Mouse (Mus musculus) heart, embryonic 14.5 days (tissue): ENCODE results near the gene Polr2g. TPM values are rescaled to one million over a fixed set of nuclear protein-coding genes. Genes with fewer than 3 reads are reported as not detected.

Experiments used
- ATAC-seq: fragments of 200-750 bp; cut with Nextera tagmentation; 2 replicates; pipeline ENCODE4 v1.8.0; 2017; ENCODE audit warnings: low read depth, moderate TSS enrichment; ENCODE audit not compliant: insufficient number of reproducible peaks, insufficient read depth, low FRiP score
- H3K27ac ChIP-seq, 2 experiments: fragments of 200-500 bp in 1 of 2; fragments of 300-500 bp in 1 of 2; sonication (generic) in 1 of 2; replicated peaks in 1 of 2; 2 replicates each; pipeline ENCODE4 v1.5.1; 2012 to 2014; ENCODE audit warnings: low read depth in 2 of 2, low read length in 2 of 2, control low read depth in 1 of 2, mild to moderate bottlenecking in 1 of 2, mixed read lengths in 1 of 2; ENCODE audit not compliant: control insufficient read depth in 1 of 2, insufficient read depth in 1 of 2
- H3K27me3 ChIP-seq: fragments of 300-500 bp; sonication (generic); 2 replicates; pipeline ENCODE4 v1.6.1; 2014; ENCODE audit warnings: mild to moderate bottlenecking, low read length, control low read depth; ENCODE audit not compliant: control insufficient read depth, insufficient read depth
- H3K36me3 ChIP-seq: fragments of 300-500 bp; sonication (generic); 2 replicates; pipeline ENCODE4 v1.6.1; 2014; ENCODE audit warnings: mild to moderate bottlenecking, control low read depth, low read length, mixed read lengths; ENCODE audit not compliant: control insufficient read depth, insufficient read depth
- H3K4me1 ChIP-seq, 2 experiments: fragments of 200-500 bp in 1 of 2; fragments of 300-500 bp in 1 of 2; sonication (generic) in 1 of 2; 2 replicates each; pipeline ENCODE4 v1.6.1; 2012 to 2014; ENCODE audit warnings: low read length in 2 of 2, control low read depth in 1 of 2, mixed read lengths in 1 of 2; ENCODE audit not compliant: control insufficient read depth in 2 of 2, insufficient read depth in 2 of 2
- H3K4me2 ChIP-seq: fragments of 300-500 bp; sonication (generic); 2 replicates; pipeline ENCODE4 v1.6.1; 2014; ENCODE audit warnings: mild to moderate bottlenecking, low read length
- H3K4me3 ChIP-seq, 2 experiments: fragments of 200-500 bp in 1 of 2; fragments of 300-500 bp in 1 of 2; sonication (generic) in 1 of 2; 2 replicates each; pipeline ENCODE4 v1.5.1; 2012 to 2014; ENCODE audit warnings: low read length in 2 of 2, mild to moderate bottlenecking in 2 of 2, control low read depth in 1 of 2, low read depth in 1 of 2, moderate library complexity in 1 of 2; ENCODE audit not compliant: control insufficient read depth in 1 of 2, insufficient read depth in 1 of 2
- H3K9ac ChIP-seq: fragments of 300-500 bp; sonication (generic); 2 replicates; pipeline ENCODE4 v1.6.1; 2014; ENCODE audit warnings: mild to moderate bottlenecking, low read length
- H3K9me3 ChIP-seq: fragments of 300-500 bp; sonication (generic); 2 replicates; pipeline ENCODE4 v1.6.1; 2016; ENCODE audit warnings: low read length, control low read depth; ENCODE audit not compliant: control insufficient read depth
- WGBS: fragments of 180-500 bp; shearing (Covaris S2); extraction: QIAGEN DNeasy Blood & Tissue Kit; methylation state at CpG from one replicate; pipeline ENCODE4 v1.1.7; 2014; 5-methylcytosine and 5-hydroxymethylcytosine counted together
- polyA plus RNA-seq: library from polyadenylated mRNA; unstranded; fragments of >200 nt; fragmentation: Nextera tagmentation; extraction: Ambion mirVana; gene quantifications from 2 replicates; pipeline ENCODE4 v1.2.1, GENCODE M21; 2014

The Polr2g gene
- polyA plus RNA-seq, 1 experiment from 2014 or later = 146 TPM

DNA sequence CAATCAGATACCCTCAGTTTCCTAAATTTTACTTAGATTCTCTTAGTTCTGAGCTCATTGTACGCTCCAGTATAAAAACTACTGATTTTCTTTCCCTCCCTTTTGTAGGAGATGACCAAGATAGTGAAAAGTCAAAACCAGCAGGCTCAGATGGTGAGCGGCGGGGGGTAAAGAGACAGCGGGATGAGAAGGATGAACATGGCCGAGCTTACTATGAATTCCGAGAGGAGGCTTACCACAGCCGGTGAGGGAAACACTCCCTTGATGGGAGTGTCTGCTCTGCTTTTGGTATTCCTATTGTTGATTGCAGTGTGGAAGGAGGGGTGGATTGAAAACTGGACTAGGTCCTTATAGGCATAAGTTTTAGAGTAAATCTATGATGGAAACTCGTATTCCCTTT lies 24.3 kb upstream of the Polr2g start:
- H3K4me2 ChIP-seq = peak overlapping the region; percentile 97
- 69% methylated on average over 8 of the region's 8 CpGs for WGBS
- H3K9me3 ChIP-seq = no peaks in the 10 kb centered on the region
- H3K36me3 ChIP-seq = peaks cover 55% of the 10 kb centered on the region
- peak overlapping the region; percentile 20 to 96 for H3K4me3 ChIP-seq
- H3K9ac ChIP-seq = peak overlapping the region; percentile 98; the same call in 1 of the 2 replicates
- ATAC-seq = no peak
- peaks cover 4 to 21% of the 10 kb centered on the region in 2 experiments; a peak in 3 of 4 replicates for H3K4me1 ChIP-seq
- no peak overlapping the region for H3K27ac ChIP-seq
- H3K27me3 ChIP-seq = no peaks in the 10 kb centered on the region

GRCm38 (mm10) chr19:8821146-8821545 lies 22.8 kb upstream of the Polr2g start:
- H3K36me3 ChIP-seq = peaks cover 47% of the 10 kb centered on the region
- ATAC-seq = no peak
- H3K4me2 ChIP-seq = peak overlapping the region; percentile 97
- H3K27me3 ChIP-seq = no peaks in the 10 kb centered on the region
- peak overlapping the region; percentile 98 for H3K9ac ChIP-seq
- peak overlapping the region; percentile 90 to 96 for H3K4me3 ChIP-seq
- H3K9me3 ChIP-seq = no peaks in the 10 kb centered on the region
- peak overlapping the region; percentile 98 to 100; a peak in 2 of 4 replicates for H3K27ac ChIP-seq
- peaks cover 7 to 34% of the 10 kb centered on the region in 2 experiments for H3K4me1 ChIP-seq
- under 1% methylated on average over 7 of the region's 7 CpGs for WGBS

- Histone ChIP-seq H3K9ac (peak overlapping the region; percentile 98), H3K27ac (peak overlapping the region; percentile 98 to 100), H3K27me3 (no peaks in the 10 kb centered on the region), H3K36me3 (peaks cover 47% of the 10 kb centered on the region), H3K9me3 (no peaks in the 10 kb centered on the region), H3K4me2 (peak overlapping the region; percentile 97), H3K4me3 (peak overlapping the region; percentile 90 to 96), H3K4me1 (peaks cover 7 to 34% of the 10 kb centered on the region in 2 experiments)
- WGBS = under 1% methylated on average over 48 of the region's 48 CpGs
- 0 out of 2 replicates have a peak, but pooled peaks have one; percentile 7 for ATAC-seq
These were observed 22.1 kb upstream of the Polr2g start for GRCm38 (mm10) chr19:8820424-8820956.

DNA sequence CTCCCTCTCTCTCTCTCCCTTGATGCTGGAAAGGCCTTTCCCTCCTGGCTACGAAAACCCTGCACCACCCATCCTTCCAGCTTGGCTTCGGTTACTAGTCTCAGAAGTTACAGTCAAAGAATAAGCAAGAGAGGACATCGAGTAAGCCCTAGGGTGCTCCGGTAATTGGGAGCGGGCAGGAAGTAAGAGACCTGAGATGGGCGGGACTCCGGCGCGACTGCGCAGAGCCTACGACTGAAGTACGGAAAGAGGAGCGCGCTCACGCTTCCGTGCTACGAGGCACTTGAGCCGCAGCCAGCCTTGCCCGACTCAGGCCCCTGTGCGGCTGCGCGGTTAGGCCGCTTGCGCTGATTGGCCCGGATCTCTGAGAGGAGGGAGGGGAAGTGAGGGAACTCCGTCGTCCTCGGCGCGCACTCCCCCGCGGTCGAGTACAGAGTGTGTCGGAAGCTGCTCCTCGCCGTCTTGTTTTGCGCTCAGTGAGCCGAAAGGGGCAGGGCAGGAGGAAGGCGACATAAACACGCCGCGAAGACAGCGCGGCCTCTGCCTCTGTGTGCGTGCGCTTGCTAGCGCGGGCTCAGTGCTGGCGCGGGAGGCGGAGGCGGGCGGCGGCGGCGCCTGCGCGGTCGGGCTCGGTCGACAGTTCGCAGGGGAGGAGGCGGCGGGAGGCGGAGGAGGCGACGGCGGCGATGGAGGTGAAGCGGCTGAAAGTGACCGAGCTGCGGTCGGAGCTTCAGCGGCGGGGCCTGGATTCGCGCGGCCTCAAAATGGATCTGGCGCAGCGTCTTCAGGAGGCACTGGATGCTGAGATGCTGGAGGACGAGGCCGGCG lies 21.4 kb upstream of the Polr2g start, which contains the start of gene Hnrnpul2:
TSS of gene Hnrnpul2 (plus strand) at position 415 of the 828 bp plus-strand sequence.
- WGBS = under 1% methylated on average over 81 of the region's 83 CpGs
- peak; percentile 95 for ATAC-seq
- H3K27ac ChIP-seq = peak within 1 kb of the TSS; percentile 98 to 100
- no peaks in the 10 kb centered on the region for H3K9me3 ChIP-seq
- H3K9ac ChIP-seq = peak within 1 kb of the TSS; percentile 98
- H3K4me1 ChIP-seq = peaks cover 7 to 34% of the 10 kb centered on the region in 2 experiments
- no peaks in the 10 kb centered on the region for H3K27me3 ChIP-seq
- H3K36me3 ChIP-seq = peaks cover 47% of the 10 kb centered on the region
- H3K4me3 ChIP-seq = peak within 1 kb of the TSS; percentile 90 to 96
- H3K4me2 ChIP-seq = peak within 1 kb of the TSS; percentile 98

- Histone ChIP-seq H3K9ac (peak within 1 kb of the TSS; percentile 98), H3K4me2 (peak within 1 kb of the TSS; percentile 98), H3K4me3 (peak within 1 kb of the TSS; percentile 90 to 96), H3K4me1 (peaks cover 7 to 34% of the 10 kb centered on the region in 2 experiments), H3K36me3 (peaks cover 46% of the 10 kb centered on the region), H3K9me3 (no peaks in the 10 kb centered on the region), H3K27me3 (no peaks in the 10 kb centered on the region), H3K27ac (peak within 1 kb of the TSS; percentile 98 to 100)
- peak; percentile 85 for ATAC-seq
- WGBS = 1% methylated on average over 33 of the region's 33 CpGs
These were observed 20.6 kb upstream of the Polr2g start, which contains the start of gene Ttc9c for GRCm38 (mm10) chr19:8818801-8819595. Gene Ttc9c, minus strand, starts transcription at chr19:8819333.

GRCm38 (mm10) chr19:8818301-8818798 lies 20.0 kb upstream of the Polr2g start:
- no peak for ATAC-seq
- Histone ChIP-seq H3K4me1 (peaks cover 7 to 34% of the 10 kb centered on the region in 2 experiments), H3K27me3 (no peaks in the 10 kb centered on the region), H3K9ac (peak overlapping the region; percentile 86), H3K9me3 (no peaks in the 10 kb centered on the region), H3K36me3 (peaks cover 46% of the 10 kb centered on the region), H3K27ac (peak overlapping the region; percentile 95 to 98), H3K4me2 (peak overlapping the region; percentile 98), H3K4me3 (peak overlapping the region; percentile 55 to 96)
- 20% methylated on average over 14 of the region's 14 CpGs for WGBS

GRCm38 (mm10) chr19:8817001-8817400 lies 18.6 kb upstream of the Polr2g start:
- 77% methylated on average over 3 of the region's 3 CpGs for WGBS
- H3K9me3 ChIP-seq = no peaks in the 10 kb centered on the region
- H3K4me2 ChIP-seq = no peak overlapping the region
- no peaks in the 10 kb centered on the region for H3K27me3 ChIP-seq
- peaks cover 48% of the 10 kb centered on the region for H3K36me3 ChIP-seq
- ATAC-seq = no peak
- peak overlapping the region; percentile 1; the same call in 1 of the 2 replicates for H3K9ac ChIP-seq
- no peak overlapping the region; a peak in 1 of 4 replicates for H3K4me3 ChIP-seq
- no peak overlapping the region for H3K27ac ChIP-seq
- peaks cover 5 to 25% of the 10 kb centered on the region in 2 experiments for H3K4me1 ChIP-seq
